Mouse (Mus musculus) forebrain, embryonic 13.5 days (tissue): ENCODE measurements at regions not wholly inside any gene's neighbourhood (a gene's known extent, or its start where the extent isn't known, plus 50 kb on each side); places are given as distances from the start of the nearest gene placed in this dataset.
A peak's percentile ranks its signal among the peaks of the same experiment; 100 is the strongest.

ENCODE experiments used
- ATAC-seq: fragments of 200-750 bp; cut with Nextera tagmentation; 2 replicates; pipeline ENCODE4 v1.8.0; 2017
- H3K27ac ChIP-seq: fragments of 300-500 bp; sonication (generic); 2 replicates; pipeline ENCODE4 v1.5.1; 2015; ENCODE audit warnings: inconsistent platforms, mild to moderate bottlenecking, moderate library complexity
- H3K27me3 ChIP-seq: fragments of 300-500 bp; sonication (generic); 2 replicates; pipeline ENCODE4 v1.6.1; 2015; ENCODE audit warnings: mild to moderate bottlenecking, inconsistent platforms
- H3K36me3 ChIP-seq: fragments of 300-500 bp; sonication (generic); 2 replicates; pipeline ENCODE4 v1.6.1; 2015; ENCODE audit warnings: mild to moderate bottlenecking, inconsistent platforms; ENCODE audit not compliant: poor library complexity, severe bottlenecking
- H3K4me1 ChIP-seq: fragments of 300-500 bp; sonication (generic); 2 replicates; pipeline ENCODE4 v1.6.1; 2015; ENCODE audit warnings: inconsistent platforms
- H3K4me2 ChIP-seq: fragments of 300-500 bp; sonication (generic); 2 replicates; pipeline ENCODE4 v1.6.1; 2015; ENCODE audit warnings: inconsistent platforms, mild to moderate bottlenecking, moderate library complexity
- H3K4me3 ChIP-seq: fragments of 300-500 bp; sonication (generic); 2 replicates; pipeline ENCODE4 v1.5.1; 2015; ENCODE audit warnings: mild to moderate bottlenecking, inconsistent platforms
- H3K9ac ChIP-seq: fragments of 300-500 bp; sonication (generic); 2 replicates; pipeline ENCODE4 v1.6.1; 2015; ENCODE audit warnings: mild to moderate bottlenecking, inconsistent platforms
- H3K9me3 ChIP-seq: fragments of 300-500 bp; sonication (generic); replicated peaks from 2 replicates; pipeline ENCODE4 v1.6.1; 2016; ENCODE audit warnings: inconsistent platforms
- WGBS: fragments of 180-500 bp; shearing (Covaris S2); methylation state at CpG from one replicate; pipeline ENCODE4 v1.1.7; 2015; 5-methylcytosine and 5-hydroxymethylcytosine counted together

DNA sequence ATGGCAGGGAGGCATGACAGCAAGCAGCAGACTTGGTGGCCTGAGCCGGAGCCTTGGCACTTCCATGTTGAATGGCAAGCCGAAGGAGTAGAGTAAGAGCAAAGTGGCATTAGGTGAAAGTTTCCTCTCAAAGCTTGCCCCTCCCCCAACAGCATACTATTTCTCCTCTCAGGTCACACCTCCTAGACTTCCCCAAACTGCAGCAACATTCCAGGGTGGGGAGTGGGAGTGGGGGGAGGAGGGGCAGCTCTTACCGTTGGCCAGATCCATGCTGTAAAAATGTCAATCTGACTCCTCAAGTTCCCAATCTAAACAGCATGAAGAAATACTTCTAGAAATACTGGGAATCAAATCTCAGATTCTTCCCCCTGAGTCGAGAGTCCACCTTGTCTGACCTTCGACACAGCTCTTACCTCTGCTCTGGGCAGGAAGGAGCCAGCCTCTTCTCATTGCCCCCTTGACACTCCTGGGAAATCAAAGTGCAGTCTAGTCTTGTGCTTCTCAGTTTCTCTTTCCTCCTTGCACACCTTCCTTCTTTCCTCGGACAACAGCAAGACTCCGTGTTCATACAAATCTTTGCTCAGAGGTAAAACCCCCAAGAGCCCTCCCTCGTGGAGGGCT lies 794.9 kb upstream of the BB014433 start:
- Histone ChIP-seq H3K4me3 (no peak overlapping the region), H3K27me3 (no peaks in the 10 kb centered on the region), H3K27ac (no peak overlapping the region), H3K4me1 (no peaks in the 10 kb centered on the region), H3K9me3 (no peaks in the 10 kb centered on the region), H3K36me3 (no peaks in the 10 kb centered on the region), H3K4me2 (no peak overlapping the region), H3K9ac (no peak overlapping the region)
- WGBS: 88% methylated on average over 8 of the region's 8 CpGs
- no peak for ATAC-seq

- H3K4me3 ChIP-seq: no peak overlapping the region
- ATAC-seq: no peak
- no peak overlapping the region for H3K9ac ChIP-seq
- H3K27ac ChIP-seq: no peak overlapping the region
- no peaks in the 10 kb centered on the region for H3K4me1 ChIP-seq
- no peaks in the 10 kb centered on the region for H3K27me3 ChIP-seq
- H3K36me3 ChIP-seq: no peaks in the 10 kb centered on the region
- WGBS: 84% methylated on average over 3 of the region's 3 CpGs
- H3K9me3 ChIP-seq: no peaks in the 10 kb centered on the region
- H3K4me2 ChIP-seq: no peak overlapping the region
Measured at GRCm38 (mm10) chr8:15832752-15833151, 786.9 kb upstream of the BB014433 start.

DNA sequence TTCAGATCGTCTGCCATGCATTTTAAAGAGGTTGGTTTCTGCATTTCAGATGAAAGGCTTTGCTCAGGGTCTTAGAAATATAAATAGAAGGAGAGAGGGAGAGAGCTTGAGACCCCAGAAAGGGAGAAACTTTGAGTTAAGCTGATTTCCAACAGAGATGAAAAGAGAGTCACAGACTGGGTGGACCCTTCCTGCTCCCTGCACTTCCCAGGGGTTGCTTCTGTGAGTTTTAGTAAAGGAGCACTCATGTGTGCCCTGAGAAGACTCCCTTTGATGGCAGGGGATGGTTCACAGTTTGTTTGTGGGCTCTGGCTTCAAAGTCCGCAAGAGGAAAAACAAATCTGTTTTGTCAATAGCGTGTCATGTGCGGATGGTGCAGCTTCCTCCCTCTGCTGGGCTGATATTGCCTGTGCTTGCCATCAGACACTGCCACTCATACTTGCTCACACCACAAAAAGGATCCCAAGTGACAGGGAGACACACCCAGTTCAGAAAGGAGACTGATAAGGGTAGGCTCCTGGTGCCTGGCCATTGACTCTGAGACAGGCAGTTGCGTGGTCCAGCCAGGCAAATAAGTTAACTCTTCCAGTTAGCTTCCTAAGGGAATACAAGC lies 775.8 kb upstream of the BB014433 start:
- no peak overlapping the region for H3K9ac ChIP-seq
- no peaks in the 10 kb centered on the region for H3K36me3 ChIP-seq
- no peaks in the 10 kb centered on the region for H3K27me3 ChIP-seq
- no peak overlapping the region for H3K4me2 ChIP-seq
- WGBS: 32% methylated on average over 5 of the region's 5 CpGs
- no peak overlapping the region for H3K4me3 ChIP-seq
- no peaks in the 10 kb centered on the region for H3K4me1 ChIP-seq
- H3K9me3 ChIP-seq: no peaks in the 10 kb centered on the region
- no peak overlapping the region for H3K27ac ChIP-seq
- peak; percentile 21; the same call in 1 of the 2 replicates for ATAC-seq

DNA sequence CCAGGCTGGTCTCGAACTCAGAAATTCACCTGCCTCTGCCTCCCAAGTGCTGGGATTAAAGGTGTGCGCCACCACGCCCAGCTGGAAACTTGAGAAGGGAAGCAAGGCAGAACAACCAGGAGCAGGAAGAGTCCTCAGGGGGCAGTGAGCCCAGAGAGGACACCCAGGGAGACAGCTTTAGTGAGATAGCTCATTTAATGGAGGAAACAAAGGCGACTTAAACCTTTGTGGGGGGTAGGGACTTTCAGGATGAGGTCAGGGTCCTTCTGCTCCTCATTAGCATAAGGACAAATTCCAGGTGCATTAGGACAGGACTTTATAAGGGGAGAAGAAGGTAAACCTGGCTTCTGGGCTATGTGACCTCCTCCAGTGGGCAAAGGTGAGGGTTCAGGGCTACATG lies 742.5 kb upstream of the BB014433 start:
- H3K4me1 ChIP-seq: no peaks in the 10 kb centered on the region
- no peak overlapping the region for H3K27ac ChIP-seq
- H3K9ac ChIP-seq: no peak overlapping the region
- no peak overlapping the region for H3K4me2 ChIP-seq
- no peak for ATAC-seq
- H3K9me3 ChIP-seq: no peaks in the 10 kb centered on the region
- no peaks in the 10 kb centered on the region for H3K27me3 ChIP-seq
- H3K36me3 ChIP-seq: no peaks in the 10 kb centered on the region
- 85% methylated on average over 4 of the region's 4 CpGs for WGBS
- no peak overlapping the region for H3K4me3 ChIP-seq
